Mouse (Mus musculus) kidney, postnatal 0 days (tissue): ENCODE measurements around the gene Hoxb8. TPM values are rescaled to one million over a fixed set of nuclear protein-coding genes. Genes with fewer than 3 reads are reported as not detected.
A peak's percentile ranks its signal among the peaks of the same experiment; 100 is the strongest.

Source experiments
- ATAC-seq: fragments of 200-750 bp; cut with Nextera tagmentation; replicated peaks from 2 replicates; pipeline ENCODE4 v1.8.0; 2017; ENCODE audit warnings: low read depth, moderate number of reproducible peaks, moderate TSS enrichment, moderate library complexity; ENCODE audit not compliant: low FRiP score
- DNase-seq: peaks from one replicate; pipeline ENCODE4 v3.0.0-alpha.2; 2016; ENCODE audit warnings: low spot score
- H3K27ac ChIP-seq: fragments of 300-500 bp; sonication (generic); 2 replicates; pipeline ENCODE4 v1.5.1; 2014; ENCODE audit warnings: mild to moderate bottlenecking
- H3K27me3 ChIP-seq: fragments of 300-500 bp; sonication (generic); 2 replicates; pipeline ENCODE4 v1.6.1; 2014; ENCODE audit warnings: low read length, mixed read lengths; ENCODE audit not compliant: insufficient read depth
- H3K36me3 ChIP-seq: fragments of 300-500 bp; sonication (generic); 2 replicates; pipeline ENCODE4 v1.6.1; 2014; ENCODE audit warnings: low read length, mixed read lengths; ENCODE audit not compliant: insufficient read depth
- H3K4me1 ChIP-seq: fragments of 300-500 bp; sonication (generic); replicated peaks from 2 replicates; pipeline ENCODE4 v1.6.1; 2014; ENCODE audit warnings: antibody characterized with exemption, low read length, mixed read lengths; ENCODE audit not compliant: insufficient read depth
- H3K4me2 ChIP-seq: fragments of 300-500 bp; sonication (generic); 2 replicates; pipeline ENCODE4 v1.6.1; 2014; ENCODE audit warnings: mild to moderate bottlenecking, low read length, moderate library complexity, mixed read lengths
- H3K4me3 ChIP-seq: fragments of 300-500 bp; sonication (generic); replicated peaks from 2 replicates; pipeline ENCODE4 v1.5.1; 2014; ENCODE audit warnings: low read depth, low read length
- H3K9ac ChIP-seq: fragments of 300-500 bp; sonication (generic); 2 replicates; pipeline ENCODE4 v1.6.1; 2014; ENCODE audit warnings: low read depth, low read length
- H3K9me3 ChIP-seq: fragments of 300-500 bp; sonication (generic); replicated peaks from 2 replicates; pipeline ENCODE4 v1.6.1; 2016; ENCODE audit warnings: low read length, inconsistent platforms, mixed read lengths
- CTCF ChIP-seq: IDR thresholded peaks from 2 replicates; pipeline ENCODE4 v1.5.1; 2016; ENCODE audit warnings: antibody characterized with exemption, low read depth, mild to moderate bottlenecking, moderate library complexity
- WGBS: fragments of 180-500 bp; shearing (Covaris S2); extraction: QIAGEN DNeasy Blood & Tissue Kit; methylation state at CpG from one replicate; pipeline ENCODE4 v1.1.7; 2014; 5-methylcytosine and 5-hydroxymethylcytosine counted together
- polyA plus RNA-seq: library from polyadenylated mRNA; unstranded; fragments of >200 nt; fragmentation: Nextera tagmentation; extraction: Ambion mirVana; gene quantifications from 2 replicates; pipeline ENCODE4 v1.2.1, GENCODE M21; 2015

Gene Hoxb8
- polyA plus RNA-seq, 1 experiment from 2014 or later, result 12.2 TPM

DNA sequence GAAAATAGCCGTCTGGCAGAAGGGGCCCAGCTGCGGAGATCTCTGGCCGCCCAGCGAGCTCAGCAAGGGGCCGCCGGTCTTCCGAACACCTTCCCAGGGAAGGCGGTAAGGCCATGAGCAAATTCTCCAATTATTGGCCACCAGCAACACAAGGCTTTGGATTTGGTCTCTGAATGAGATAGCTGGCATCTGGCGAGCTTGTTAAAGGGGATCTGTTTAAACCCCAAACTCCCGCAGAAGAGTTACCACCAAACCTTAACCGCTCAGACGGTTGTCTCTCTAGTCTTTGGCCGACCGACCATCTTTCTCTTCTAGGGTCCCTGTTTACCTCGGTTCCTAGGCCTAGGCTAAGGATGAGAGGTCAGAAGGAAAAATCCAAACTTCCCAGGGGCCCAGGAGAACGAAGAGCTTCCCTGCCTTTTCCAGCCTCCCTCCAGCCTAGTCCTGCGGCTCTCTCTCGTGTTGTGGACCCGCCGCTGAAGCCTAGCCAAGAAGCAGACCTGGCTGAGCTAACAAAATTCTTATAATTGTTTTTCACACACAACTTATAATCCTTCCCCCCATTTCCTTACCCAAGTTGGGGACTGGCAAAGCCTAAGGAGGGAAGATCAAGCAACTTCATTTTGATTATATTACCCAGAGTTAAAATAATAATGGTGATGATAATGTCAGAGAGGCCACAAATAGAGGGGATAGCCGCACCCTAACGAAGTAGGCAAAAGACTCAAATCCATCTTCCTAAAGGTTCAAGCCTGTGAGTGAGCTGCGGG, 20.9 kb downstream of the Hoxb8 start:
- H3K4me1 ChIP-seq, result peaks cover 24% of the 10 kb centered on the region
- H3K4me2 ChIP-seq, result peak overlapping the region; percentile 96
- TF ChIP-seq CTCF, result no peak
- 0 out of 2 replicates have a peak, but pooled peaks cover 5% of the 10 kb centered on the region for H3K36me3 ChIP-seq
- peak overlapping the region; percentile 83 for H3K4me3 ChIP-seq
- no peaks in the 10 kb centered on the region for H3K27me3 ChIP-seq
- ATAC-seq, result no peak
- WGBS, result 28% methylated on average over 23 of the region's 23 CpGs
- no peak for DNase-seq
- peak overlapping the region; percentile 92 for H3K27ac ChIP-seq
- H3K9me3 ChIP-seq, result no peaks in the 10 kb centered on the region
- peak overlapping the region; percentile 98 for H3K9ac ChIP-seq

DNA sequence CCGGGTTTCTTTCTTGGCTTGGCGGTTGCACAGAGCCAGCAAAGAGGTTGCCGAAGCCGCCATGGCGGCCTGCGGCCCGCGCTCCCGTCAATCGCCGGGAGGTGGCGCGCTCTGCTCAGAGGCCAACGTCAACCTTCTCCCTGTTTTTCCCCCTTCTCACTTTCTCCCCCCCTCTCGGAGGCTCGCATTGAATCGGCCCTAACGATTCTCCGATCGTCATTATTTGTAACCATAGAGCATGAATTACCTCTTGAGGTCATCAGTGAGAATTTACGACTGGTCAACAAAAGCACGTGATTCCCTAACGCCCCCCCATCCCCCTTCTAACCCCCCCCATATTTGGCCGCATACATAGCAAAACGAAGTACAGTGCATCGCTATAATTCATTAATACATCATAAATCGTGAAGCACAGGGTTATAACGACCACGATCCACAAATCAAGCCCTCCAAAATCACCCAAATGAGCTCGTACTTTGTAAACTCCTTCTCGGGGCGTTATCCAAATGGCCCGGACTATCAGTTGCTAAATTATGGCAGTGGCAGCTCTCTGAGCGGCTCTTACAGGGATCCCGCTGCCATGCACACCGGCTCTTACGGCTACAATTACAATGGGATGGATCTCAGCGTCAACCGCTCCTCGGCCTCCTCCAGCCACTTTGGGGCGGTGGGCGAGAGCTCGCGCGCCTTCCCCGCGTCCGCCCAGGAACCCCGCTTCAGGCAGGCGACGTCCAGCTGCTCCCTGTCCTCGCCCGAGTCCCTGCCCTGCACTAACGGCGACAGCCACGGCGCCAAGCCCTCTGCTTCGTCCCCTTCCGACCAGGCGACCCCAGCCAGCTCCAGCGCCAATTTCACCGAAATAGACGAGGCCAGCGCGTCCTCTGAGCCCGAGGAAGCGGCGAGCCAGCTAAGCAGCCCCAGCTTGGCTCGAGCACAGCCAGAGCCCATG, 21.7 kb downstream of the Hoxb8 start, which contains the start of gene Hoxb5:
Gene Hoxb5 (plus strand): TSS at position 186 of the 949 bp plus-strand sequence.
- H3K27ac ChIP-seq, result peak within 1 kb of the TSS; percentile 99
- WGBS, result 2% methylated on average over 69 of the region's 69 CpGs
- no peaks in the 10 kb centered on the region for H3K27me3 ChIP-seq
- H3K4me3 ChIP-seq, result peak within 1 kb of the TSS; percentile 83
- ATAC-seq (no peak; the same call in 1 of the 2 replicates), DNase-seq (peak; percentile 97)
- H3K36me3 ChIP-seq, result 0 out of 2 replicates have a peak, but pooled peaks cover 5% of the 10 kb centered on the region
- H3K9ac ChIP-seq, result peak within 1 kb of the TSS; percentile 98
- H3K4me2 ChIP-seq, result peak within 1 kb of the TSS; percentile 96
- peak; percentile 96 for TF ChIP-seq CTCF
- no peaks in the 10 kb centered on the region for H3K9me3 ChIP-seq
- peaks cover 24% of the 10 kb centered on the region for H3K4me1 ChIP-seq

DNA sequence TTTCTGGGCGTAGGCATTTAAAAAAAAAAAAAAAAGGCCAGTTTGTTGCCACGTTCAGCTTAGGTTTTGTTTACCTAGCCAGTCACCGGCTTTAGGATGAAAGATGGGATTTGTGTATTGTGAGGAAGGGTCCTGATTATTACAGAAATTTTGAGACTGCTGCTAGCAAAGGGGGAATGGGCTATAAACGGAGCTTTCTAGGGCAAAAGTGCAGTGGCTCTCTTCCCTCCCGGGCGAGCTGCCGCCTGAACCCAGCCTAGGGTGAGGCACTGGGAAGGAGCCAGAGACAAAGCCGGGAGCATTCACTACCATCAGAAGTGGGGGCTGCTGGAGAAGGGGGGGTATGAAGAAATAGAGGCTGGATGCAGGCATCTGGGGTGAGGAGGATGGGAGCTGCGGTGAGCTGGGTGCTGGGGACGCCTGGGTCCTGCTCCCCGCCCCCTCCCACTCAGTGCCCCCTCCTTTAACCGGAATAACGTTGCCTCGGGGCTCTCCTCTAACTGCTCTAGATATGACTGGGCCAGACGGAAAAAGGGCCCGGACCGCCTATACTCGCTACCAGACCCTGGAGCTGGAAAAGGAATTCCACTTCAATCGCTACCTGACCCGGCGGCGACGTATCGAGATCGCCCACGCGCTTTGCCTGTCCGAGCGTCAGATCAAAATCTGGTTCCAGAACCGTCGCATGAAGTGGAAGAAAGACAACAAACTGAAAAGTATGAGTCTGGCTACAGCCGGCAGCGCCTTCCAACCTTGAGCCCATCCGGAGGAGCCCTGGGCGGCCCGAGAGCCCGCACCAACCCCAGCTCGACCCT, 22.9 kb downstream of the Hoxb8 start:
- Histone ChIP-seq H3K4me2 (peak overlapping the region; percentile 96), H3K4me3 (peak overlapping the region; percentile 83), H3K27ac (peak overlapping the region; percentile 99), H3K9me3 (no peaks in the 10 kb centered on the region), H3K9ac (peak overlapping the region; percentile 98), H3K36me3 (0 out of 2 replicates have a peak, but pooled peaks cover 5% of the 10 kb centered on the region), H3K4me1 (peaks cover 32% of the 10 kb centered on the region), H3K27me3 (no peaks in the 10 kb centered on the region)
- WGBS, result 13% methylated on average over 38 of the region's 38 CpGs
- DNase-seq (no peak), ATAC-seq (no peak)
- TF ChIP-seq CTCF, result no peak

- ATAC-seq (no peak), DNase-seq (no peak)
- Histone ChIP-seq H3K4me2 (peak overlapping the region; percentile 96), H3K4me1 (peaks cover 39% of the 10 kb centered on the region), H3K27ac (peak overlapping the region; percentile 99), H3K36me3 (0 out of 2 replicates have a peak, but pooled peaks cover 5% of the 10 kb centered on the region), H3K27me3 (no peaks in the 10 kb centered on the region), H3K9ac (peak overlapping the region; percentile 98), H3K9me3 (no peaks in the 10 kb centered on the region), H3K4me3 (peak overlapping the region; percentile 83)
- WGBS, result 35% methylated on average over 6 of the region's 6 CpGs
- TF ChIP-seq CTCF, result no peak
Observed at GRCm38 (mm10) chr11:96305505-96306182, 23.9 kb downstream of the Hoxb8 start.

GRCm38 (mm10) chr11:96306183-96306907, 24.6 kb downstream of the Hoxb8 start:
- H3K4me2 ChIP-seq, result peak overlapping the region; percentile 96

More at GRCm38 (mm10) chr11:96306183-96306907, 24.6 kb downstream of the Hoxb8 start:
- Histone ChIP-seq H3K27me3 (no peaks in the 10 kb centered on the region), H3K9me3 (no peaks in the 10 kb centered on the region), H3K36me3 (0 out of 2 replicates have a peak, but pooled peaks cover 5% of the 10 kb centered on the region), H3K9ac (peak overlapping the region; percentile 98), H3K4me3 (peak overlapping the region; percentile 83), H3K4me1 (peaks cover 44% of the 10 kb centered on the region), H3K27ac (peak overlapping the region; percentile 99)
- ATAC-seq, result peak; percentile 23; the same call in 1 of the 2 replicates
- no peak for DNase-seq
- TF ChIP-seq CTCF, result no peak
- 17% methylated on average over 7 of the region's 7 CpGs for WGBS
